Mouse (Mus musculus): ENCODE results near the gene Hnrnpk. TPM values are rescaled to one million over a fixed set of nuclear protein-coding genes. Genes with fewer than 3 reads are reported as not detected.

Gene Hnrnpk
- total RNA-seq, 2 experiments from 2014 or later, result 576 to 584 TPM

DNA sequence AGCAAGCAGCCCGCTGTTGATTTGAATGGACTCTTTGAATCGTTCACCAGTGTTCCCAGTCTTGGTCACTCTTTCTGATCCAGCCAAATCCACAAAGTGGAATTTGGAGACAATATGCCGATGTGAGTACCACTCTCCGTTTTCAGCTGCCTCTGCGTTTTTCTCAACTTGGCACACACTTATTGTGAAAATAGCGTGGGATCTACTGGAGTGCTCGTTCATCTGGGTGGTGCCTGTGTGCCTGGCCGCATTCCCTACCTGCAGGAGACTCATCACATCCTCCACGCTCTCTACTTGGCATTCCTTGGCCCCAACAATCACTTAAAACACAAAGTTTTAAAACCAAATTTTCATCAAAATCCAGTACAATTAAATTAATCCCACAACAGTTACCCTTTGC lies 58.6 kb downstream of the Hnrnpk start:
- intact Hi-C loops (cut with DNase I), result no loop called here
- peak; percentile 17 to 38 for DNase-seq (ENCODE audit: low spot score in 2 of 2)

Small RNA genes within 50 kb of the gene (microRNA-seq; reads per million reads assigned to microRNA genes)
- 54.6 reads per million, percentile 51 among the genes with 10 or more reads in this experiment for gene Mir7-1

Other genes starting within 250 kb of the Hnrnpk start
- 10 to 100 TPM; 27.0 to 27.1 TPM for gene Idnk, start 245.7 kb downstream of the Hnrnpk start, total RNA-seq (2021)
- gene Ubqln1, start 187.7 kb downstream of the Hnrnpk start, total RNA-seq (2021), result 100 to 1,000 TPM; 137 to 144 TPM
- 10 to 100 TPM; 17.3 to 19.1 TPM for gene Gkap1, start 127.6 kb downstream of the Hnrnpk start, total RNA-seq (2021)
- 1 to 10 TPM; 2.7 to 3.2 TPM for gene Kif27, start 44.2 kb downstream of the Hnrnpk start, total RNA-seq (2021)
- gene 2210016F16Rik, start 18.1 kb downstream of the Hnrnpk start, total RNA-seq (2021), result 1 to 10 TPM; 7.1 to 7.4 TPM
- 10 to 100 TPM; 11.6 to 13.8 TPM for gene Rmi1, start 1.1 kb downstream of the Hnrnpk start, total RNA-seq (2021)
- under 1 TPM in 1 of 2 experiments, not detected in 1; 0.09 TPM for gene Slc28a3, start 207.5 kb upstream of the Hnrnpk start, total RNA-seq (2021)